Mouse (Mus musculus) G1E (cell line): ENCODE measurements at regions not wholly inside any gene's neighbourhood (a gene's known extent, or its start where the extent isn't known, plus 50 kb on each side); places are given as distances from the start of the nearest gene placed in this dataset.

ENCODE experiments used
- CTCF ChIP-seq: IDR thresholded peaks from 2 replicates; pipeline ENCODE4 v1.5.1; 2012; ENCODE audit warnings: low read depth, low read length, inconsistent platforms, mixed read lengths
- GATA1 ChIP-seq: IDR thresholded peaks from 2 replicates; pipeline ENCODE4 v1.6.1; 2012; ENCODE audit warnings: borderline replicate concordance, low read length, inconsistent platforms, mixed read lengths
- POLR2AphosphoS5 ChIP-seq: IDR thresholded peaks from 2 replicates; pipeline ENCODE4 v1.6.1; 2012; ENCODE audit warnings: low read depth, low read length, inconsistent platforms; ENCODE audit not compliant: insufficient replicate concordance

DNA sequence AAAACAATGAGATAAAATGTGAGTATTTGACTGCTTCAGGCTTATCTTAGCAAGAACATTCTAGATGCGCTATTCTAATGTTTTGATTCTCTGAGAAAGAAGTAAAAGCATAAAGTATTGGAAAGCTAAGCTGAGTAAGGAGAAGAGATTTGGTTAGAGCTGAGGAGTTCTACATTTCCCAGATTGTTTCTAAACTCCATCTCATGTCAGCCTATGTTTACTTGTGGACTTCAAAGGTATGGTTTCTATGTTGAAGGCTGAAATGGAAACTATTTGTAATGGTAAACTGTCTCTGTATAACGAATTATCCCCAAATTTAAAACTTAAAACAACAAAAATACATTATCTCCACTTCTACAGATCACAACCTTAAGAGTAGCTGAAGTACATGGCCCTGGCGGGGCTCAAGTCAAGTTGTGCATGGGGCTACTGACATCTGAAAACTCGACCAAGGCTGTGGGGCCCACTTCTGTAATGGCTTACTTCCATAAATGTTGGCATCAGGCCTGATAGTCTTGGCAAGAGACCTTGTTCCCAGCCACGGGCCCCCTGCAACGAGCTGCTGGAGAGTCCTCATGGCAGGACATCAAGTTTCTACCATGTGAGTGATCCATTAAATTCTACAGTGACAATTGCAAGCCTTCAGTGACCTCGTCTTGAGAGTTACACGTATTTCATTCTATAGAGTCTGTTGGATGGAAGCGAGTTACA lies 232.1 kb downstream of the Pros1 start:
- TF ChIP-seq CTCF (no peak), GATA1 (no peak), POLR2AphosphoS5 (no peak)
